Mouse (Mus musculus): ENCODE measurements around the gene Gdap1l1. TPM values are rescaled to one million over a fixed set of nuclear protein-coding genes. Genes with fewer than 3 reads are reported as not detected.
"Not testable (repeated sequence)": the region's sequence is repeated elsewhere in the genome, so short reads cannot be mapped to it uniquely, and the experiment has no call there.

Gdap1l1 gene
- polyA plus RNA-seq, 1 experiment from 2014 or later, result 135 TPM

- no peak for ATAC-seq (ENCODE audit: low FRiP score, low TSS enrichment)
Measured at GRCm38 (mm10) chr2:163401221-163401620, 37.1 kb upstream of the Gdap1l1 start.

GRCm38 (mm10) chr2:163404037-163404815, 34.0 kb upstream of the Gdap1l1 start:
- Histone ChIP-seq H3K4me1 (ENCODE audit: control insufficient read depth, insufficient read depth, low read length) (no peaks in the 10 kb centered on the region), H3K9ac (replicated peaks; ENCODE audit: low read length) (no peak overlapping the region), H3K27ac (replicated peaks; ENCODE audit: low read depth, low read length) (no peak overlapping the region), H3K36me3 (ENCODE audit: control insufficient read depth, insufficient read depth, low read length) (peaks cover 33% of the 10 kb centered on the region), H3K4me3 (replicated peaks; ENCODE audit: low read depth, low read length) (no peak overlapping the region), H3K4me2 (ENCODE audit: low read length) (no peak overlapping the region), H3K9me3 (ENCODE audit: control insufficient read depth, low read length) (no peaks in the 10 kb centered on the region), H3K27me3 (ENCODE audit: control insufficient read depth, insufficient read depth, low read length) (no peaks in the 10 kb centered on the region)
- DNase-seq (no peak), ATAC-seq (ENCODE audit: low FRiP score, low TSS enrichment) (no peak)
- 90% methylated on average over 8 of the region's 8 CpGs for WGBS

More at GRCm38 (mm10) chr2:163401221-163401620, 37.1 kb upstream of the Gdap1l1 start:
- DNase-seq, result peak; percentile 94
- Histone ChIP-seq H3K4me3 (replicated peaks; ENCODE audit: low read depth, low read length) (no peak overlapping the region), H3K4me2 (ENCODE audit: low read length) (no peak overlapping the region), H3K4me1 (ENCODE audit: control insufficient read depth, insufficient read depth, low read length) (no peaks in the 10 kb centered on the region), H3K9ac (replicated peaks; ENCODE audit: low read length) (no peak overlapping the region), H3K27ac (replicated peaks; ENCODE audit: low read depth, low read length) (no peak overlapping the region), H3K9me3 (ENCODE audit: control insufficient read depth, low read length) (no peaks in the 10 kb centered on the region), H3K27me3 (ENCODE audit: control insufficient read depth, insufficient read depth, low read length) (no peaks in the 10 kb centered on the region), H3K36me3 (ENCODE audit: control insufficient read depth, insufficient read depth, low read length) (peaks cover 12% of the 10 kb centered on the region)
- WGBS, result 13% methylated on average over 8 of the region's 8 CpGs

GRCm38 (mm10) chr2:163410211-163410610, 28.1 kb upstream of the Gdap1l1 start:
- WGBS, result 93% methylated on average over 3 of the region's 3 CpGs
- Histone ChIP-seq H3K4me1 (ENCODE audit: control insufficient read depth, insufficient read depth, low read length) (no peaks in the 10 kb centered on the region), H3K9ac (replicated peaks; ENCODE audit: low read length) (no peak overlapping the region), H3K27me3 (ENCODE audit: control insufficient read depth, insufficient read depth, low read length) (no peaks in the 10 kb centered on the region), H3K4me2 (ENCODE audit: low read length) (no peak overlapping the region), H3K36me3 (ENCODE audit: control insufficient read depth, insufficient read depth, low read length) (peaks cover 76% of the 10 kb centered on the region), H3K27ac (replicated peaks; ENCODE audit: low read depth, low read length) (no peak overlapping the region), H3K4me3 (replicated peaks; ENCODE audit: low read depth, low read length) (no peak overlapping the region), H3K9me3 (ENCODE audit: control insufficient read depth, low read length) (no peaks in the 10 kb centered on the region)
- DNase-seq (no peak), ATAC-seq (ENCODE audit: low FRiP score, low TSS enrichment) (no peak)

GRCm38 (mm10) chr2:163411344-163411743, 26.9 kb upstream of the Gdap1l1 start:
- 93% methylated on average over 3 of the region's 3 CpGs for WGBS
- H3K9me3 ChIP-seq (ENCODE audit: control insufficient read depth, low read length); H3K9ac ChIP-seq (replicated peaks; ENCODE audit: low read length); DNase-seq; H3K4me2 ChIP-seq (ENCODE audit: low read length); H3K4me3 ChIP-seq (replicated peaks; ENCODE audit: low read depth, low read length); ATAC-seq (ENCODE audit: low FRiP score, low TSS enrichment); H3K27ac ChIP-seq (replicated peaks; ENCODE audit: low read depth, low read length); H3K4me1 ChIP-seq (ENCODE audit: control insufficient read depth, insufficient read depth, low read length); H3K27me3 ChIP-seq (ENCODE audit: control insufficient read depth, insufficient read depth, low read length): not testable (repeated sequence)
- peaks cover 73% of the 10 kb centered on the region for H3K36me3 ChIP-seq (ENCODE audit: control insufficient read depth, insufficient read depth, low read length)

GRCm38 (mm10) chr2:163411840-163412239, 26.4 kb upstream of the Gdap1l1 start:
- Histone ChIP-seq H3K4me1 (ENCODE audit: control insufficient read depth, insufficient read depth, low read length) (no peaks in the 10 kb centered on the region), H3K4me2 (ENCODE audit: low read length) (no peak overlapping the region), H3K9ac (replicated peaks; ENCODE audit: low read length) (no peak overlapping the region), H3K4me3 (replicated peaks; ENCODE audit: low read depth, low read length) (no peak overlapping the region), H3K36me3 (ENCODE audit: control insufficient read depth, insufficient read depth, low read length) (peaks cover 73% of the 10 kb centered on the region), H3K27ac (replicated peaks; ENCODE audit: low read depth, low read length) (no peak overlapping the region), H3K9me3 (ENCODE audit: control insufficient read depth, low read length) (no peaks in the 10 kb centered on the region), H3K27me3 (ENCODE audit: control insufficient read depth, insufficient read depth, low read length) (no peaks in the 10 kb centered on the region)
- ATAC-seq (ENCODE audit: low FRiP score, low TSS enrichment) (no peak), DNase-seq (no peak)
- WGBS, result 97% methylated on average over 4 of the region's 4 CpGs

GRCm38 (mm10) chr2:163412419-163412818, 25.9 kb upstream of the Gdap1l1 start:
- ATAC-seq (ENCODE audit: low FRiP score, low TSS enrichment), result no peak
- 95% methylated on average over 4 of the region's 4 CpGs for WGBS
- Histone ChIP-seq H3K4me3 (replicated peaks; ENCODE audit: low read depth, low read length) (no peak overlapping the region), H3K36me3 (ENCODE audit: control insufficient read depth, insufficient read depth, low read length) (peaks cover 67% of the 10 kb centered on the region), H3K4me2 (ENCODE audit: low read length) (no peak overlapping the region), H3K9me3 (ENCODE audit: control insufficient read depth, low read length) (no peaks in the 10 kb centered on the region), H3K27ac (replicated peaks; ENCODE audit: low read depth, low read length) (no peak overlapping the region), H3K4me1 (ENCODE audit: control insufficient read depth, insufficient read depth, low read length) (0 out of 2 replicates have a peak, but pooled peaks cover under 1% of the 10 kb centered on the region), H3K9ac (replicated peaks; ENCODE audit: low read length) (no peak overlapping the region), H3K27me3 (ENCODE audit: control insufficient read depth, insufficient read depth, low read length) (no peaks in the 10 kb centered on the region)
- DNase-seq, result no peak

- DNase-seq, result no peak
- Histone ChIP-seq H3K9me3 (ENCODE audit: control insufficient read depth, low read length) (no peaks in the 10 kb centered on the region), H3K36me3 (ENCODE audit: control insufficient read depth, insufficient read depth, low read length) (peaks cover 64% of the 10 kb centered on the region), H3K27me3 (ENCODE audit: control insufficient read depth, insufficient read depth, low read length) (no peaks in the 10 kb centered on the region), H3K4me1 (ENCODE audit: control insufficient read depth, insufficient read depth, low read length) (peaks cover 7% of the 10 kb centered on the region), H3K4me2 (ENCODE audit: low read length) (no peak overlapping the region), H3K4me3 (replicated peaks; ENCODE audit: low read depth, low read length) (no peak overlapping the region), H3K27ac (replicated peaks; ENCODE audit: low read depth, low read length) (no peak overlapping the region), H3K9ac (replicated peaks; ENCODE audit: low read length) (no peak overlapping the region)
- no peak for ATAC-seq (ENCODE audit: low FRiP score, low TSS enrichment)
- 94% methylated on average over 9 of the region's 9 CpGs for WGBS
Measured at GRCm38 (mm10) chr2:163412846-163413590, 25.3 kb upstream of the Gdap1l1 start.

- Histone ChIP-seq H3K4me3 (replicated peaks; ENCODE audit: low read depth, low read length) (no peak overlapping the region), H3K4me2 (ENCODE audit: low read length) (no peak overlapping the region), H3K27me3 (ENCODE audit: control insufficient read depth, insufficient read depth, low read length) (no peaks in the 10 kb centered on the region), H3K9ac (replicated peaks; ENCODE audit: low read length) (no peak overlapping the region), H3K4me1 (ENCODE audit: control insufficient read depth, insufficient read depth, low read length) (peaks cover 26% of the 10 kb centered on the region), H3K27ac (replicated peaks; ENCODE audit: low read depth, low read length) (no peak overlapping the region), H3K36me3 (ENCODE audit: control insufficient read depth, insufficient read depth, low read length) (peaks cover 27% of the 10 kb centered on the region), H3K9me3 (ENCODE audit: control insufficient read depth, low read length) (no peaks in the 10 kb centered on the region)
- WGBS, result 93% methylated on average over 6 of the region's 6 CpGs
- DNase-seq (no peak), ATAC-seq (ENCODE audit: low FRiP score, low TSS enrichment) (no peak)
Measured at GRCm38 (mm10) chr2:163417026-163417425, 21.2 kb upstream of the Gdap1l1 start.

Data from midbrain, embryonic 14.5 days (tissue).